ENCODE assay signal across 10 mouse cellular contexts in genomic region chr10:78163923-78164322, GRCm38 (mm10). TPM values are rescaled to one million over a fixed set of nuclear protein-coding genes. Genes with fewer than 3 reads are reported as not detected.
DNase-seq lines count a peak whose midpoint lies in the region; ATAC-seq and TF ChIP-seq lines count a peak whose summit lies in the region.
"Had no signal": no experiment of that assay in that cellular context is flagged by ENCODE, and none has a peak within 500 bp of the region (broad histone marks: within the 10 kb centered on the region; RNA-seq: fewer than 3 reads in every experiment).

No protein-coding gene starts in this region.

- no peak overlapping the region for H3K27ac ChIP-seq in forebrain, embryonic 11.5 days (ENCODE audit: low read depth, low read length)
- H3K27ac ChIP-seq in forebrain, embryonic 13.5 days, result no peak overlapping the region
- no peak overlapping the region for H3K27ac ChIP-seq in embryonic facial prominence, embryonic 14.5 days (replicated peaks; ENCODE audit: low read depth, low read length)
- H3K27ac ChIP-seq in lung, postnatal 0 days (ENCODE audit: low read length), result no peak overlapping the region
- H3K27ac ChIP-seq: hindbrain, embryonic 15.5 days had no signal

- no peak for ATAC-seq in forebrain, embryonic 11.5 days (replicated peaks; ENCODE audit: low FRiP score)
- ATAC-seq in forebrain, embryonic 13.5 days, result no peak
- no peak for ATAC-seq in embryonic facial prominence, embryonic 14.5 days (ENCODE audit: low read depth)
- ATAC-seq in lung, postnatal 0 days, result peak; percentile 44
- ATAC-seq: Patski had no signal

- 34% methylated on average over 4 of the region's 4 CpGs for WGBS in forebrain, embryonic 11.5 days
- WGBS in forebrain, embryonic 13.5 days, result 39% methylated on average over 4 of the region's 4 CpGs
- 34% methylated on average over 4 of the region's 4 CpGs for WGBS in embryonic facial prominence, embryonic 14.5 days
- WGBS in lung, postnatal 0 days, result 23% methylated on average over 4 of the region's 4 CpGs

- peak; percentile 79 for DNase-seq in forebrain, embryonic 11.5 days (ENCODE audit: low spot score)
- DNase-seq in A20 (ENCODE audit: low read depth, low spot score), result peak; percentile 70
- DNase-seq in adrenal gland, postnatal 36 days, result peak; percentile 70 to 82
- peak; percentile 59 for DNase-seq in embryonic facial prominence, embryonic 14.5 days (ENCODE audit: low spot score)
- peak; percentile 83 for DNase-seq in kidney, postnatal 10 days
- DNase-seq in lung, postnatal 0 days (ENCODE audit: low spot score), result peak; percentile 86
- peak; percentile 37 for DNase-seq in spleen, adult 12 weeks (ENCODE audit: low spot score)

- H3K36me3 ChIP-seq in forebrain, embryonic 11.5 days (ENCODE audit: control insufficient read depth, insufficient read depth, low read length), result no peaks in the 10 kb centered on the region; the same call in 1 of the 2 replicates
- H3K36me3 ChIP-seq in forebrain, embryonic 13.5 days (ENCODE audit: poor library complexity, severe bottlenecking), result peaks cover 58% of the 10 kb centered on the region
- H3K36me3 ChIP-seq in embryonic facial prominence, embryonic 14.5 days (ENCODE audit: control insufficient read depth, insufficient read depth, low read length), result peaks cover 66% of the 10 kb centered on the region
- 0 out of 2 replicates have a peak, but pooled peaks cover 14% of the 10 kb centered on the region for H3K36me3 ChIP-seq in lung, postnatal 0 days (ENCODE audit: insufficient read depth, low read length)

- TF ChIP-seq EP300 in lung, postnatal 0 days (IDR thresholded peaks at IDR 0.05), result no peak

- peak; percentile 88 for TF ChIP-seq CTCF in lung, postnatal 0 days (IDR thresholded peaks at IDR 0.05)

- H3K9me3 ChIP-seq in forebrain, embryonic 11.5 days (ENCODE audit: control insufficient read depth, low read length), result no peaks in the 10 kb centered on the region
- no peaks in the 10 kb centered on the region for H3K9me3 ChIP-seq in forebrain, embryonic 13.5 days (replicated peaks)
- H3K9me3 ChIP-seq in embryonic facial prominence, embryonic 14.5 days (ENCODE audit: control insufficient read depth, low read length), result no peaks in the 10 kb centered on the region
- no peaks in the 10 kb centered on the region for H3K9me3 ChIP-seq in lung, postnatal 0 days (ENCODE audit: low read length)
- H3K9me3 ChIP-seq: hindbrain, embryonic 15.5 days had no signal

- peaks cover 2% of the 10 kb centered on the region; the same call in 1 of the 2 replicates for H3K4me1 ChIP-seq in forebrain, embryonic 11.5 days (replicated peaks; ENCODE audit: control insufficient read depth, insufficient read depth, low read length)
- H3K4me1 ChIP-seq in forebrain, embryonic 13.5 days, result peaks cover 17% of the 10 kb centered on the region
- peaks cover 6% of the 10 kb centered on the region for H3K4me1 ChIP-seq in embryonic facial prominence, embryonic 14.5 days (ENCODE audit: control insufficient read depth, insufficient read depth, low read length)
- peaks cover 12% of the 10 kb centered on the region for H3K4me1 ChIP-seq in lung, postnatal 0 days (ENCODE audit: insufficient read depth, low read depth, low read length)

- H3K27me3 ChIP-seq in forebrain, embryonic 11.5 days (ENCODE audit: control insufficient read depth, insufficient read depth, low read length), result no peaks in the 10 kb centered on the region
- H3K27me3 ChIP-seq in forebrain, embryonic 13.5 days, result no peaks in the 10 kb centered on the region
- no peaks in the 10 kb centered on the region for H3K27me3 ChIP-seq in embryonic facial prominence, embryonic 14.5 days (replicated peaks; ENCODE audit: control insufficient read depth, insufficient read depth, low read length)
- no peaks in the 10 kb centered on the region for H3K27me3 ChIP-seq in lung, postnatal 0 days (replicated peaks; ENCODE audit: insufficient read depth, low read length)
- H3K27me3 ChIP-seq: hindbrain, embryonic 15.5 days; Patski had no signal

- H3K4me2 ChIP-seq in forebrain, embryonic 11.5 days (ENCODE audit: low read depth, low read length, severe bottlenecking), result no peak overlapping the region
- no peak overlapping the region for H3K4me2 ChIP-seq in forebrain, embryonic 13.5 days
- H3K4me2 ChIP-seq in embryonic facial prominence, embryonic 14.5 days (ENCODE audit: low read depth, low read length), result no peak overlapping the region
- H3K4me2 ChIP-seq in lung, postnatal 0 days (replicated peaks; ENCODE audit: low read depth, low read length), result no peak overlapping the region
- H3K4me2 ChIP-seq: hindbrain, embryonic 15.5 days had no signal

- no peak overlapping the region for H3K9ac ChIP-seq in forebrain, embryonic 11.5 days (ENCODE audit: low read length)
- no peak overlapping the region for H3K9ac ChIP-seq in forebrain, embryonic 13.5 days
- no peak overlapping the region for H3K9ac ChIP-seq in embryonic facial prominence, embryonic 14.5 days (ENCODE audit: low read depth, low read length)
- H3K9ac ChIP-seq in lung, postnatal 0 days (replicated peaks; ENCODE audit: low read depth), result no peak overlapping the region
- H3K9ac ChIP-seq: hindbrain, embryonic 15.5 days had no signal

- no peak overlapping the region for H3K4me3 ChIP-seq in forebrain, embryonic 11.5 days (ENCODE audit: low read depth, low read length)
- no peak overlapping the region for H3K4me3 ChIP-seq in forebrain, embryonic 13.5 days
- no peak overlapping the region for H3K4me3 ChIP-seq in embryonic facial prominence, embryonic 14.5 days (ENCODE audit: low read depth, low read length)
- no peak overlapping the region for H3K4me3 ChIP-seq in lung, postnatal 0 days (ENCODE audit: low read depth, low read length)
- H3K4me3 ChIP-seq: hindbrain, embryonic 15.5 days had no signal

RNA-seq across cellular contexts. Expression of gene D10Jhu81e, which starts 5.7 kb away (rescaled TPM):
- 14.0 and 16.3 TPM in 2 replicates for polyA plus RNA-seq in forebrain, embryonic 11.5 days (2014; fragmentation: Nextera tagmentation; extraction: Ambion mirVana)
- 18.9 and 22.4 TPM in 2 replicates for polyA plus RNA-seq in forebrain, embryonic 13.5 days (2015; fragmentation: Nextera tagmentation; extraction: Ambion mirVana)
- 100 to 1,000 TPM; 221 to 288 TPM for total RNA-seq in adrenal gland, postnatal 36 days (2021)
- polyA plus RNA-seq in embryonic facial prominence, embryonic 14.5 days (2014; fragmentation: Nextera tagmentation; extraction: Ambion mirVana), result 27.2 and 30.5 TPM in 2 replicates
- 24.8 and 27.0 TPM in 2 replicates for polyA plus RNA-seq in lung, postnatal 0 days (2015; fragmentation: Nextera tagmentation; extraction: Ambion mirVana)

RNA-seq across cellular contexts. Expression of gene Pwp2, which starts 21.0 kb away (rescaled TPM):
- polyA plus RNA-seq in forebrain, embryonic 11.5 days (2014; fragmentation: Nextera tagmentation; extraction: Ambion mirVana), result 23.7 and 28.4 TPM in 2 replicates
- polyA plus RNA-seq in forebrain, embryonic 13.5 days (2015; fragmentation: Nextera tagmentation; extraction: Ambion mirVana), result 19.1 and 23.0 TPM in 2 replicates
- total RNA-seq in adrenal gland, postnatal 36 days (2021), result 10 to 100 TPM; 17.9 to 22.8 TPM
- polyA plus RNA-seq in embryonic facial prominence, embryonic 14.5 days (2014; fragmentation: Nextera tagmentation; extraction: Ambion mirVana), result 16.0 and 17.2 TPM in 2 replicates
- polyA plus RNA-seq in lung, postnatal 0 days (2015; fragmentation: Nextera tagmentation; extraction: Ambion mirVana), result 5.8 and 6.4 TPM in 2 replicates
